Mouse (Mus musculus): ENCODE measurements around the gene Gm13083. TPM values are rescaled to one million over a fixed set of nuclear protein-coding genes. Genes with fewer than 3 reads are reported as not detected.
"Not testable (repeated sequence)": the region's sequence is repeated elsewhere in the genome, so short reads cannot be mapped to it uniquely, and the experiment has no call there.

Gm13083 gene
- not detected in 2 replicates for polyA plus RNA-seq (2012; rRNA removed)

- H3K4me1 ChIP-seq (ENCODE audit: control insufficient read depth, insufficient read depth, insufficient read length); H3K36me3 ChIP-seq (ENCODE audit: control insufficient read depth, insufficient read depth, low read length); DNase-seq (ENCODE audit: low read depth in 1 of 2, low spot score in 2 of 2); H3K4me3 ChIP-seq (ENCODE audit: extremely low read depth, insufficient read depth, insufficient read length); H3K27me3 ChIP-seq (ENCODE audit: control insufficient read depth, insufficient read depth, low read length); H3K27ac ChIP-seq (ENCODE audit: insufficient read depth, low read length): not testable (repeated sequence)
Observed at GRCm38 (mm10) chr4:143614703-143615102, at the start of gene Gm13083. Gene Gm13083 (plus strand): TSS chr4:143615003.

GRCm38 (mm10) chr4:143611927-143612326 lies 2.9 kb upstream of the Gm13083 start:
- H3K4me3 ChIP-seq (ENCODE audit: extremely low read depth, insufficient read depth, insufficient read length); H3K4me1 ChIP-seq (ENCODE audit: control insufficient read depth, insufficient read depth, insufficient read length); DNase-seq (ENCODE audit: low read depth in 1 of 2, low spot score in 2 of 2); H3K36me3 ChIP-seq (ENCODE audit: control insufficient read depth, insufficient read depth, low read length); H3K27ac ChIP-seq (ENCODE audit: insufficient read depth, low read length); H3K27me3 ChIP-seq (ENCODE audit: control insufficient read depth, insufficient read depth, low read length): not testable (repeated sequence)
- WGBS = 89% methylated on average over 9 of the region's 9 CpGs

- not testable (repeated sequence) for H3K27me3 ChIP-seq (ENCODE audit: control insufficient read depth, insufficient read depth, low read length); H3K36me3 ChIP-seq (ENCODE audit: control insufficient read depth, insufficient read depth, low read length); H3K27ac ChIP-seq (ENCODE audit: insufficient read depth, low read length); DNase-seq (ENCODE audit: low read depth in 1 of 2, low spot score in 2 of 2); H3K4me3 ChIP-seq (ENCODE audit: extremely low read depth, insufficient read depth, insufficient read length); H3K4me1 ChIP-seq (ENCODE audit: control insufficient read depth, insufficient read depth, insufficient read length)
- 79% methylated on average over 4 of the region's 4 CpGs for WGBS
Observed at GRCm38 (mm10) chr4:143618101-143618500, 3.3 kb downstream of the Gm13083 start.

GRCm38 (mm10) chr4:143657146-143657545 lies 42.3 kb downstream of the Gm13083 start, which contains the start of gene Gm13088:
Gene Gm13088 (minus strand): TSS chr4:143657246.
- H3K36me3 ChIP-seq (ENCODE audit: control insufficient read depth, insufficient read depth, low read length); H3K4me1 ChIP-seq (ENCODE audit: control insufficient read depth, insufficient read depth, insufficient read length); H3K4me3 ChIP-seq (ENCODE audit: extremely low read depth, insufficient read depth, insufficient read length); H3K27me3 ChIP-seq (ENCODE audit: control insufficient read depth, insufficient read depth, low read length); H3K27ac ChIP-seq (ENCODE audit: insufficient read depth, low read length); DNase-seq (ENCODE audit: low read depth in 1 of 2, low spot score in 2 of 2): not testable (repeated sequence)

Other genes with a start within 250 kb of the Gm13083 start
- gene Pramel1, start 220.6 kb upstream of the Gm13083 start, polyA plus RNA-seq (2012; rRNA removed) = not detected in 2 replicates
- 4.6 and 5.2 TPM in 2 replicates for gene Pramef8, start 202.6 kb upstream of the Gm13083 start, polyA plus RNA-seq (2012; rRNA removed)
- not detected in 2 replicates for gene Oog4, start 164.7 kb upstream of the Gm13083 start, polyA plus RNA-seq (2012; rRNA removed)
- gene Gm13043, start 103.7 kb upstream of the Gm13083 start, polyA plus RNA-seq (2012; rRNA removed) = not detected in 2 replicates
- gene Gm13040, start 79.0 kb upstream of the Gm13083 start, polyA plus RNA-seq (2012; rRNA removed) = not detected in 2 replicates
- not detected in 2 replicates for gene BC080695, start 63.3 kb upstream of the Gm13083 start, polyA plus RNA-seq (2012; rRNA removed)
- not detected in 2 replicates for gene Gm13057, start 63.3 kb upstream of the Gm13083 start, polyA plus RNA-seq (2012; rRNA removed)
- gene Gm13088, start 42.2 kb downstream of the Gm13083 start, polyA plus RNA-seq (2012; rRNA removed) = not detected in 2 replicates
- gene Gm13089, start 87.7 kb downstream of the Gm13083 start, polyA plus RNA-seq (2012; rRNA removed) = not detected in 2 replicates
- gene Gm13078, start 104.5 kb downstream of the Gm13083 start, polyA plus RNA-seq (2012; rRNA removed) = not detected in 2 replicates
- gene Gm13023, start 174.3 kb downstream of the Gm13083 start, polyA plus RNA-seq (2012; rRNA removed) = not detected in 2 replicates
- gene Gm13084, start 201.1 kb downstream of the Gm13083 start, polyA plus RNA-seq (2012; rRNA removed) = not detected in 2 replicates
- gene Gm13103, start 231.5 kb downstream of the Gm13083 start, polyA plus RNA-seq (2012; rRNA removed) = not detected in 2 replicates

Data from spleen, adult 2 months (tissue).